Mouse (Mus musculus) hindbrain, embryonic 16.5 days (tissue): Measurements from ENCODE around the gene Ttll1. TPM values are rescaled to one million over a fixed set of nuclear protein-coding genes. Genes with fewer than 3 reads are reported as not detected.
"Not testable (repeated sequence)": the region's sequence is repeated elsewhere in the genome, so short reads cannot be mapped to it uniquely, and the experiment has no call there.

Source experiments
- ATAC-seq: fragments of 200-750 bp; cut with Nextera tagmentation; 2 replicates; pipeline ENCODE4 v1.8.0; 2017; ENCODE audit warnings: moderate TSS enrichment, moderate library complexity
- H3K27ac ChIP-seq: fragments of 300-500 bp; sonication (generic); 2 replicates; pipeline ENCODE4 v1.5.1; 2014; ENCODE audit warnings: low read depth, mild to moderate bottlenecking, control low read depth, low read length, moderate library complexity
- H3K27me3 ChIP-seq: fragments of 300-500 bp; sonication (generic); replicated peaks from 2 replicates; pipeline ENCODE4 v1.6.1; 2014; ENCODE audit warnings: low read length; ENCODE audit not compliant: control insufficient read depth, insufficient read depth
- H3K36me3 ChIP-seq: fragments of 300-500 bp; sonication (generic); 2 replicates; pipeline ENCODE4 v1.6.1; 2014; ENCODE audit warnings: mild to moderate bottlenecking, low read length, moderate library complexity, mixed read lengths; ENCODE audit not compliant: control insufficient read depth, insufficient read depth
- H3K4me1 ChIP-seq: fragments of 300-500 bp; sonication (generic); 2 replicates; pipeline ENCODE4 v1.6.1; 2014; ENCODE audit warnings: low read depth, low read length; ENCODE audit not compliant: control insufficient read depth, insufficient read depth
- H3K4me2 ChIP-seq: fragments of 300-500 bp; sonication (generic); 2 replicates; pipeline ENCODE4 v1.6.1; 2014; ENCODE audit warnings: mild to moderate bottlenecking, low read length, control low read depth, moderate library complexity
- H3K4me3 ChIP-seq: fragments of 300-500 bp; sonication (generic); 2 replicates; pipeline ENCODE4 v1.5.1; 2014; ENCODE audit warnings: mild to moderate bottlenecking, low read length, control low read depth, moderate library complexity
- H3K9ac ChIP-seq: fragments of 300-500 bp; sonication (generic); 2 replicates; pipeline ENCODE4 v1.6.1; 2014; ENCODE audit warnings: low read depth, mild to moderate bottlenecking, control low read depth, low read length, moderate library complexity
- H3K9me3 ChIP-seq: fragments of 300-500 bp; sonication (generic); 2 replicates; pipeline ENCODE4 v1.6.1; 2014; ENCODE audit warnings: mild to moderate bottlenecking, low read length, moderate library complexity; ENCODE audit not compliant: control insufficient read depth
- WGBS: fragments of 180-500 bp; shearing (Covaris S2); extraction: QIAGEN DNeasy Blood & Tissue Kit; methylation state at CpG from one replicate; pipeline ENCODE4 v1.1.7; 2014; 5-methylcytosine and 5-hydroxymethylcytosine counted together
- polyA plus RNA-seq: library from polyadenylated mRNA; unstranded; fragments of >200 nt; fragmentation: Nextera tagmentation; extraction: Ambion mirVana; gene quantifications from 2 replicates; pipeline ENCODE4 v1.2.1, GENCODE M21; 2015

Gene Ttll1
- polyA plus RNA-seq, 1 experiment from 2014 or later, result 119 TPM

DNA sequence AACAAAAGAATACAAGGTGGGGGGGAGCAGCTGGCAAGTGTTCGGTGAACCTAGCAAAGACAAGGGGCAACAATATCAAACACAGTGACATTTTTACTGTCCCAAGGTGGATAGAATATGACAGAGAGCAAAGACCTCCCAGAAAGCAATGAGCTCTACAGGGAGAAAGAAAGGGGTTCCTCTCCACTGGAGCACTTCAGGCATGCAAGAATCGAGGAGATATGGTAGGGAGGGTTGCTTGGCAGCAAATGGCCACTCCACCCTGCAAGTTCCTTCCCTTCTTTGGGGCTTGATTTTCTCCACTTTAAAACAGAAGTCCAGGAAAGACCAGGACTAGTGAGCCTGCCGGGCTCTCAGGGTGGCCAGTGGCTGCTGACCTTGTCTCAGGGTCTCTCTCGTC lies 44.4 kb downstream of the Ttll1 start:
- Histone ChIP-seq H3K4me1 (peaks cover 8% of the 10 kb centered on the region), H3K4me2 (no peak overlapping the region), H3K27ac (no peak overlapping the region), H3K9me3 (no peaks in the 10 kb centered on the region), H3K9ac (no peak overlapping the region), H3K27me3 (no peaks in the 10 kb centered on the region), H3K36me3 (no peaks in the 10 kb centered on the region), H3K4me3 (no peak overlapping the region)
- no peak for ATAC-seq
- WGBS, result 71% methylated on average over 4 of the region's 4 CpGs

DNA sequence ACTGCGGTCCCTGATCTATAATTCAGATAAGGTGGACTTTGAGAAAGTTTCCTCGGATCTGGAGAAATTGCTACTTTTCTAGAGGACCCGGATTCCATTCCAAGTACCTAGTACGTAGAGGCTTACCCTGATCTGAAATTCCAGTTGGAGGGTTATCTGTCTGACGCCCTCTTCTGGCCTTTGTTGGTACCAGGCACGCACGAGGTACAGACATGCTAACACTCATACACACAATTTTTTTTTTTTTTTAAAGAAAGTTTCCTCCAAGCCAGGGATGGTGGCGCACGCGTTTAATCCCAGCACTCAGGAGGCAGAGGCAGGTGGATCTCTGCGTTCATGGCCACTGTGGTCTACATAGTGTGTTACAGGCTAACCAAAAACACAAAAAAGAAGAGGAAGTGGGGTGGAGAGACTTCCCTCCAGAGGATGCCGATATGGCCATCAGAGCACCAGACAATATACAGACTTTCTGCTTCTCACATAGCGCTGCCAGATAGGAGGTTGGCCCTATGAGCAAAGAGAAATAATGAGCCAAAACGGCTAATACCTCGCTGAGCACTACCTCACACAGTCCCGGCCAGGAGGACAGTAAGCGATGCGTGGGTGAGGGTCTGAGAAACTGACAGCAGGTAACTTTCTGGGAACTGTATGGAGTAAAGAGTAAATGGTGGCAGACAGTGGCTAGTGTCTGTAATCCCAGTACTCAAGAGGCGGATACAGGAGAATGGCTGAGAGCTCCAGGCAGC lies 45.6 kb downstream of the Ttll1 start:
- Histone ChIP-seq H3K9ac (no peak overlapping the region), H3K4me2 (peak overlapping the region; percentile 95), H3K36me3 (no peaks in the 10 kb centered on the region), H3K4me3 (peak overlapping the region; percentile 86), H3K27me3 (no peaks in the 10 kb centered on the region), H3K9me3 (no peaks in the 10 kb centered on the region), H3K4me1 (peaks cover 7% of the 10 kb centered on the region), H3K27ac (no peak overlapping the region)
- ATAC-seq, result no peak
- WGBS, result 76% methylated on average over 19 of the region's 19 CpGs

DNA sequence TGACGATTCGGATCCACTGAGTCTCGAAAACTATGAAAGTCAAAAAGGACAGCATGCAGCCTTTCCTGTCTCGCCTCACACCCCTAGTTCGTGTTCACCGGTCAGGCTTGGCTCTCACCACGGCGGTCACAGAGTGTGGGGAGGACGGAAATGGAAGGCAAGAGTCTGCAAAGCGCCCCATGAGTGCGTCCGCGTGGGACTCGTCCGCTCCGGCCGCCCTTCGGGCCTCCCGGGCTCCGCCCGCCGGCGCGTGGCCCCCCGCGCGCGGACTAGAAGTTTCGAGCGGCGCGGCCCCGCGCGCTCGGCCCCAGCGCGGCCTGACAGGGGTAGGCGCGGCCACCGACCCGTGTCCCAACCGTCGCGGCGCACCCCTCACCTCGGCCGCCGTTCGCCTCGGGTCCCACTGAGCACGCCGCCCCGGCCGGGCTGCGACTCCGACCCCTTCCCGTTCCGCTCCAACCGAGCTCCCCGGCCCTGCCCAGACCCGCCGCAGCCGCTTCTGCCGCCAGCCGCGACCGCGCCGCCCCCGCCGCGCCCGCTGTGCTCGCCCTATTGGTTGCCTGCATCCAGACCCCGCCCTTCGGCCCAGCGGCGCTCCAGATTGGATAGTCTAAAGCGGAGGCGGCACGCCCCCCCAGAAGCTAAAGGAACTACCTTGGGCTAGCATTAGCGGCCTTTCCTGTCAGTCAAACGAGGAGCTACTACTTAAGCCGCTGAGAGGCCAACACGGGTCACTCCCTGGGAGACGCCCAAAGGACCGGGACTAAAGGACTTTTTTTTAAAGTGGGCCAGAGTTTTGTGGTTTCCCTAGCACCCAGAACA lies 46.4 kb downstream of the Ttll1 start, which contains the start of gene Pacsin2:
TSS of gene Pacsin2 (minus strand) at position 524 of the 822 bp plus-strand sequence.
- Histone ChIP-seq H3K27ac (no peak within 1 kb of the TSS), H3K9ac (peak within 1 kb of the TSS; percentile 73), H3K4me3 (peak within 1 kb of the TSS; percentile 86), H3K36me3 (no peaks in the 10 kb centered on the region), H3K9me3 (no peaks in the 10 kb centered on the region), H3K4me2 (peak within 1 kb of the TSS; percentile 95), H3K27me3 (no peaks in the 10 kb centered on the region), H3K4me1 (peaks cover 7% of the 10 kb centered on the region)
- under 1% methylated on average over 76 of the region's 88 CpGs for WGBS
- ATAC-seq, result peak; percentile 99

DNA sequence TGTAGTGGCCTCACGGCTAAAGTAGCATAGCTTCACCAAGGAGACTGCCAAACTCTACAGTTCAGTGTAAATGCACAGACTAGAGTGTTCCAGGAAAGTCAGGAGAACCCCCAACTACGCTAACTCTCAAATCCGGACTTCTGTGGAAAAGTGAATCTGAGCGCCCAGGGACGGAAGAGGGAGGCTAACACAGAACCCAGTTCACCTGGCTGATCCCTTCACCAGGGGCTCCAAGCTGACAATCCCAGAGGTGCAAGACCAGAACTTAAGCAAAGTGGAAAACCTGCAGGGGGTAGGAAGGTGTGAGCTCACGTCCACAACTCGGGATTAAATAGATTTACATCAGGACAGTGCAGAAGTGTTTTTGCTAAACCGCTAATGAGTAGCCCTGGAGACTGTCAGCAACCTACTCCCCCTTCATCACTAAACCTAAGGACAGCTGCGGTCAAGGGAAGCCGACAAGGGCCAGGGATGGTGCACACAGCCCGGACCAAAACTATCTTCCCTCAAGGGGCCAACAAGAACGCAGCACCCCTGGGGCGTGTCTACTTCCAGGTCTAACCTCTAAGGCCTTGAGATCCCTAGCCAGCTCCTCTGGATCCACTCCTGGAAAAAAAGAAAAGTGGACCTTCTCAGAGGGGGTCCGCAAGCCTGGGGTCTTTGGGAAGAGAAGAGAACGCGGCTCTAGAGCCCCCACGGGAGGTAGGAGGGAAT lies 47.2 kb downstream of the Ttll1 start:
- ATAC-seq, result no peak
- H3K27me3 ChIP-seq, result no peaks in the 10 kb centered on the region
- peak overlapping the region; percentile 73 for H3K9ac ChIP-seq
- H3K4me2 ChIP-seq, result peak overlapping the region; percentile 95
- H3K36me3 ChIP-seq, result no peaks in the 10 kb centered on the region
- H3K4me1 ChIP-seq, result peaks cover 7% of the 10 kb centered on the region
- no peaks in the 10 kb centered on the region for H3K9me3 ChIP-seq
- 8% methylated on average over 17 of the region's 17 CpGs for WGBS
- peak overlapping the region; percentile 86 for H3K4me3 ChIP-seq
- no peak overlapping the region for H3K27ac ChIP-seq

DNA sequence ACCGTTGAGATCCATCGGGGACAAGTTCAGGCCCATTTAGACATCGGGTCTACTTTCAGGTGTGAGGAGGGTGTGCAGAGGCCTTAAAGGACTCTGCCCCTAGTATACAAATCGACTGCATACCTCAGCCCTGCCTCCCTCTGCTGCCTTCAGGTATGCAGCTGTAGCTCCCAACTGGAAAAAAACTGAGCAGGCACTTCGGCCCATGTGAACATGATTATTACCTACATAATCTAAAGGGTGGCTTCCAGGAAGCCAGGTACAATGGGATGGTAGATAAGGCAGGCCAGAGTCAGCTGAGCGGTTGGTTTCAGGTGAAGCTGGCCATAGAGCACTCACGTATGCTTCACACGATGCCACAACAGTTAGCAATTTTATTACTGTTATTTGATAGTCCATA lies 48.3 kb downstream of the Ttll1 start:
- not testable (repeated sequence) for H3K9me3 ChIP-seq, H3K4me3 ChIP-seq, H3K9ac ChIP-seq, H3K27me3 ChIP-seq, H3K4me2 ChIP-seq, H3K27ac ChIP-seq, ATAC-seq, H3K4me1 ChIP-seq, H3K36me3 ChIP-seq
- WGBS, result 91% methylated on average over 8 of the region's 8 CpGs

DNA sequence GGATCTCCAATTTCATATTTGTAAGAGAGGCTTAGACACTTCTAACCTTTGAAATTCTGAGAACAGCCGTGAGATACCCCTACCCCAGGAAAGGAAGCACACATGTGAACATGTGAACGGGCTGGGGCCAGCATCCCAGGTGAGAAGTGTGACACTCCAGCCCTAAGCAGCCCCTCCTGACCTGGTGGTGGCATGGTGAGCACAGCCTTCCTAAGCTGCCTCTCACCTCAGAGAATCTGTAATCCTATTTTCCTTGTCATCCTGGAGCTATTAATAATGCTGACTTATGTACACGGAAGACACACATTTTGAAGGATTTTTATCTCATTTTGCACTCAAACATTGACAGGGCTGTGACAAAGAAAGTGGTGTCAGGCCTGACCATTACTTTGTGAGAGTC lies 49.8 kb downstream of the Ttll1 start:
- Histone ChIP-seq H3K4me2 (no peak overlapping the region), H3K27me3 (no peaks in the 10 kb centered on the region), H3K36me3 (no peaks in the 10 kb centered on the region), H3K4me1 (peaks cover 7% of the 10 kb centered on the region), H3K9ac (no peak overlapping the region), H3K9me3 (no peaks in the 10 kb centered on the region), H3K27ac (no peak overlapping the region), H3K4me3 (no peak overlapping the region)
- no peak for ATAC-seq
- WGBS, result 83% methylated on average over 3 of the region's 3 CpGs

DNA sequence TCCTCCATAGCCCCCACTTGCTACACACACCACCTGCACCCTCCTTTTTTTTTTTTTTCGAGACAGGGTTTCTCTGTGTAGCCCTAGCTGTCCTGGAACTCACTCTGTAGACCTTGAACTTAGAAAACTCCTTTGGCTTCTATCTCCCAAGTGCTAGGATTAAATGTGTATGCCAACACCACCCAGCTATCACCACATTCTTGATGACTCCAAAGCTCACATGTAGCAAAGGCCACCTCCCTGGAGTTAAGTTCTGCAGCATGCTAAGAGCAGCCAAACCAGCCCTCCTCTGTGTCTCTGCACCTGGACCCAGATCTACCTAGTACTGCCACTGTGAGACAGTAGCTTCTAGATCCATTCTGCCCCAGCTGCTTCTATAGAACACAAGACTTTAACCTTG lies 53.2 kb downstream of the Ttll1 start:
- Histone ChIP-seq H3K4me1 (no peaks in the 10 kb centered on the region), H3K36me3 (no peaks in the 10 kb centered on the region), H3K4me2 (no peak overlapping the region), H3K9me3 (no peaks in the 10 kb centered on the region), H3K9ac (no peak overlapping the region), H3K27me3 (no peaks in the 10 kb centered on the region), H3K27ac (no peak overlapping the region), H3K4me3 (no peak overlapping the region)
- no peak for ATAC-seq
- WGBS, result 80% methylated on average over 1 of the region's 1 CpGs

DNA sequence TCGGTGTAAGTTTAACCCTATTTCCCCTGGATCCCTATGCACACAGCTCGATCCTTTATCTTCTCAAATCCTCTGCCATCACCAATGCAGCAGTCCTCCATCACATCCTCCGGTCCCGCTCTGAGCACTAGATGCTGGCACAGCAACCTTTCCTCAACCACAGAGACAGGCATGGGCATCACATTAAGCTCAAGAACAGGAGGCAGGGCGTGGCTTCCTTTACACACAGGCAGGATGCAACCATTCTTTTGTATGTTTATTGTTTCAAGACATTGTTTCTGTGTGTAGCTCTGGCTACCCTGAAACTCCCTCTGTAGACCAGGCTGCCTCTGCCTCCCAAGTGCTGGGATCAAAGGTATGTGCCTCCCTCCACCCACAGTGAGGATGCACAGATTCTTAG lies 55.1 kb downstream of the Ttll1 start:
- Histone ChIP-seq H3K36me3 (no peaks in the 10 kb centered on the region), H3K4me1 (peaks cover 3% of the 10 kb centered on the region), H3K9me3 (no peaks in the 10 kb centered on the region), H3K27me3 (no peaks in the 10 kb centered on the region), H3K4me3 (no peak overlapping the region), H3K27ac (no peak overlapping the region), H3K4me2 (no peak overlapping the region), H3K9ac (no peak overlapping the region)
- ATAC-seq, result no peak
- WGBS, result 91% methylated on average over 5 of the region's 5 CpGs

DNA sequence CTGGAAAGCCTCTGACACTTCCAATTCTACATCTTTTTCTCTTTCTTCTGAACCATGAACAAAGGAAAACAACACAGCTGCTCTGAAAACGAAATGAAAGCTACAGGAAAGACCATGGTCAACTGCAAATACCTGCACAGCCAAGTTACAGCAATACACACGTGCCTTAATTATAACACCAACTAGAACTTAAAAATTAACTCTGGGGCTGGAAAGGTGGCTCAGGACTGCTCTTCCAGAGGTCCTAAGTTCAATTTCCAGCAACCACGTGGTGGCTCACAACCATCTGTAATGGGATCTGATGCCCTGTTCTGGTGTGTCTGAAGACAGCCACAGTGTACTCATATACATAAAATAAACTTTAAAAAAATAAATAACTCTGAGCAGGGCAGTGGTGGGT lies 55.7 kb downstream of the Ttll1 start:
- Histone ChIP-seq H3K9me3 (no peaks in the 10 kb centered on the region), H3K4me1 (peaks cover 3% of the 10 kb centered on the region), H3K36me3 (no peaks in the 10 kb centered on the region), H3K9ac (no peak overlapping the region), H3K4me3 (no peak overlapping the region), H3K27me3 (no peaks in the 10 kb centered on the region), H3K27ac (no peak overlapping the region), H3K4me2 (no peak overlapping the region)
- WGBS, result 75% methylated on average over 3 of the region's 3 CpGs
- no peak for ATAC-seq
